Mouse (Mus musculus) kidney, embryonic 14.5 days (tissue): ENCODE measurements at regions not wholly inside any gene's neighbourhood (a gene's known extent, or its start where the extent isn't known, plus 50 kb on each side); places are given as distances from the start of the nearest gene placed in this dataset.

ENCODE experiments used
- ATAC-seq: fragments of 200-750 bp; cut with Nextera tagmentation; 2 replicates; pipeline ENCODE4 v1.8.0; 2017; ENCODE audit warnings: moderate number of reproducible peaks, mild to moderate bottlenecking, moderate TSS enrichment, moderate library complexity; ENCODE audit not compliant: low FRiP score, low TSS enrichment
- H3K27ac ChIP-seq: fragments of 300-500 bp; sonication (generic); 2 replicates; pipeline ENCODE4 v1.5.1; 2014; ENCODE audit warnings: low read depth, mild to moderate bottlenecking, low read length, moderate library complexity, mixed read lengths
- H3K27me3 ChIP-seq: fragments of 300-500 bp; sonication (generic); 2 replicates; pipeline ENCODE4 v1.6.1; 2014; ENCODE audit warnings: mild to moderate bottlenecking, low read length; ENCODE audit not compliant: control insufficient read depth, insufficient read depth
- H3K36me3 ChIP-seq: fragments of 300-500 bp; sonication (generic); 2 replicates; pipeline ENCODE4 v1.6.1; 2014; ENCODE audit warnings: low read length, mixed read lengths; ENCODE audit not compliant: control insufficient read depth, insufficient read depth
- H3K4me1 ChIP-seq: fragments of 300-500 bp; sonication (generic); 2 replicates; pipeline ENCODE4 v1.6.1; 2014; ENCODE audit warnings: low read length, mixed read lengths; ENCODE audit not compliant: control insufficient read depth, insufficient read depth
- H3K4me2 ChIP-seq: fragments of 300-500 bp; sonication (generic); replicated peaks from 2 replicates; pipeline ENCODE4 v1.6.1; 2014; ENCODE audit warnings: low read depth, mild to moderate bottlenecking, low read length
- H3K4me3 ChIP-seq: fragments of 300-500 bp; sonication (generic); 2 replicates; pipeline ENCODE4 v1.5.1; 2014; ENCODE audit warnings: mild to moderate bottlenecking, low read length
- H3K9ac ChIP-seq: fragments of 300-500 bp; sonication (generic); 2 replicates; pipeline ENCODE4 v1.6.1; 2014; ENCODE audit warnings: low read depth, mild to moderate bottlenecking, low read length, moderate library complexity
- H3K9me3 ChIP-seq: fragments of 300-500 bp; sonication (generic); 2 replicates; pipeline ENCODE4 v1.6.1; 2016; ENCODE audit warnings: low read length; ENCODE audit not compliant: control insufficient read depth
- WGBS: fragments of 180-500 bp; shearing (Covaris S2); extraction: QIAGEN DNeasy Blood & Tissue Kit; methylation state at CpG from one replicate; pipeline ENCODE4 v1.1.7; 2014; 5-methylcytosine and 5-hydroxymethylcytosine counted together

DNA sequence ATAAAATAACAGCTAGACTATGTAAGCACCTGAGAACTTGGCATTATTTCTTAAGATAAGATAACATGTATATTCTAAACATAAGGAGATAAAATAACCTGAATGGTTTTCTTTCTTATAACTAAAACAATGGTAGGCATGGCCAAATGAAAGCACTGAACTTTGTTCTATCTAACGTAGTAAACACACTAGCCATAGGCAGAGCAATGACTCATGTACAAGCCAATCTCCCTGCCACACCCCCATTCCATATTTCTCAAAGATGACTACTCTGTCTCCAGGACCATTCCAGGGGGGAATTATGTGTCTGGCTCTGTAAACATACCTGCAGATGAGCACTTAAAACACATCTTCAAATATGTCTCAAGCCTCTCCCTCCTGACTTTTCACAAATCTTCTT lies 80.6 kb upstream of the Slc7a11 start:
- Histone ChIP-seq H3K9me3 (no peaks in the 10 kb centered on the region), H3K27me3 (no peaks in the 10 kb centered on the region), H3K4me2 (no peak overlapping the region), H3K9ac (no peak overlapping the region), H3K36me3 (no peaks in the 10 kb centered on the region), H3K4me1 (no peaks in the 10 kb centered on the region), H3K27ac (no peak overlapping the region), H3K4me3 (no peak overlapping the region)
- ATAC-seq = no peak
- 81% methylated on average over 1 of the region's 1 CpGs for WGBS

DNA sequence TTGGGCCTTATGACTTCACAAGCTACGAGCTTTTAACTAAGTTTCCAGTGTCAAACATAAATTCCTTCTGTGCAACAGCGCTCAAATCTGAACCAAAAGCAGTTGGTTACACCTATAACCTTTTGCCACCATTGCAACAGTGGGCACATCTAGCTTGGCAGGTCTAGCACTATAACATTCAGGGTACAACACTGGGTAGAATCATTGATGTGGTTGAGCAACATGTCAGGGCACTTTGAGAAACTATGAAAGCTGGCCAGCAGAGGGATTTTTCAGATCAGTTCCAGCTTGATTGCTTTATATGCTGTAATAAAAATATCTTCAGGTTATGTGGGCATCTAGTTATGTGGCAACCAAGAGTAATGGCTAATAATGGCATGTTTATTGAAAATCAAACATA lies 63.8 kb upstream of the Slc7a11 start:
- no peaks in the 10 kb centered on the region for H3K36me3 ChIP-seq
- no peak overlapping the region for H3K27ac ChIP-seq
- no peak for ATAC-seq
- H3K4me1 ChIP-seq = no peaks in the 10 kb centered on the region
- no peak overlapping the region for H3K9ac ChIP-seq
- no peak overlapping the region for H3K4me3 ChIP-seq
- no peaks in the 10 kb centered on the region for H3K9me3 ChIP-seq
- no peak overlapping the region for H3K4me2 ChIP-seq
- H3K27me3 ChIP-seq = no peaks in the 10 kb centered on the region
- whole genome bisulfite sequencing = 85% methylated on average over 2 of the region's 2 CpGs
